Mouse (Mus musculus) layer of hippocampus, adult 9-11 months (tissue): ENCODE measurements around the gene Kng1.

ENCODE experiments used
- DNase-seq: peaks from one replicate; pipeline ENCODE4 v3.0.0; 2022

The Kng1 gene

DNA sequence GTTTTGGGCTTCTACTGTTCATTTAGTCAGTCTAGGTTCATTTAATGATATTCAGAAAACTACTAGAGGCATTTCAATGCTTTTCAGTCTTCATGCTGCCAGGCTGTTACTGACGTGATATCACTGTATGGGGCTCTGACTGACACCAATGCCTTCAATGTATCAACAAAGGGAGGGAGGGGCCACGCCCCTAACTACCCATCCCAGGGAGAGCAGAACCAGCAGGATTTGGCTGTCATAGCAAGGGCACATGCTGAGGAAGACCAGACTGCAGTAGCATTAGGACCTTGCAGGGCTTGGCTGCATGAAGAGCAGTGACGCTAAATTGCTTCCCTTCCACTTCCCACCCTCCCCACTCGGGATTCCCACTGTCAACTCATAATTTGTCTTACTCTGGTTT lies 59.5 kb downstream of the Kng1 start:
- DNase-seq: no peak

- no peak for DNase-seq
These were observed 64.8 kb downstream of the Kng1 start for GRCm38 (mm10) chr16:23122446-23122845.

- DNase-seq: no peak
These were observed 65.4 kb downstream of the Kng1 start for GRCm38 (mm10) chr16:23123104-23123503.

DNA sequence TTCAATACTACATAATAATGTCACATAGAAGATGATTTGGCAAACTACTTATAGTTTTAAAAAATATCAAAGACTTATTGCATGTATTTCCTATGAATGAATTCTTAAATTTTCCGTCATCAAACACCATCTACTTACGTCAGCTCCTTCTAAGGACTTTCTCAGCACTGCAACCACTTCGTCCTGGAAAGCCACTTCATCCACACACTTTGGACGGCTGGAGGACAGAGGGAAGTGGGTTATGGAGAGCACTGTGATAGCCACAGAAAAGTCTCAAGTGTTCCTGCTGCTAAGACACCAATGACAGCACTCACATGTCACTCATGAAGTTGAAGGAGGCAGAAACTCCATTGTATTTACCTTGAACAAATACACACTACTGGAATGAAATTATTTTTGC lies 66.7 kb downstream of the Kng1 start:
- DNase-seq: no peak

DNA sequence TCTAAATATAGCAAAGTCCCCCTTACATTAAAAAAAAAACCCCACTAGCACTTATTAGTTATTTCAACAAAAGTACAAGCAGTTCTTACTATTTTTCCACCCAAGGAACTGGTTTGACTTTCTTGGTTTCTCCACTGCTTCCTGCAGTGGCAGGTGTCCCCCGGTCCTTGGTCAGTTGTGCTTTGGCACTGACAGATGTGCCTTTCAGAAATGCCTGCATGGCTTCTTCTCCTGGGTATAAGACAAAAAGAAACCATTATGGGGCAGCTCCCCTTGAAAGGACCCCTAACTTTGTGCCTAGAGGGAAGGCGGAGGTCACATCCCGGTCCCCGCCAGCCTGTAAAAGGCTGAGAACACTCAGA lies 69.6 kb downstream of the Kng1 start:
- DNase-seq: no peak

GRCm38 (mm10) chr16:23127673-23128375 lies 70.2 kb downstream of the Kng1 start, which contains the start of gene Rfc4:
Gene Rfc4, minus strand, starts transcription at chr16:23127737.
- DNase-seq: peak; percentile 91

- no peak for DNase-seq
These were observed 72.6 kb downstream of the Kng1 start for GRCm38 (mm10) chr16:23130303-23130702.
